Mouse (Mus musculus) liver, adult 2 months (tissue): ENCODE measurements around the gene Nrg3.

Experiments
- CTCF ChIP-seq: fragments of 200-500 bp; IDR thresholded peaks from 2 replicates; pipeline ENCODE4 v1.5.1; 2011; ENCODE audit warnings: low read depth, low read length, control low read depth
- POLR2A ChIP-seq: fragments of 200-500 bp; IDR thresholded peaks from 2 replicates; pipeline ENCODE4 v1.6.1; 2011; ENCODE audit warnings: low read length, control low read depth; ENCODE audit not compliant: insufficient read depth; ENCODE audit errors: extremely low read depth

GRCm38 (mm10) chr14:38702596-38703393, 770.1 kb downstream of the Nrg3 start:
- TF ChIP-seq POLR2A = no peak
- TF ChIP-seq CTCF = no peak
